Mouse (Mus musculus) G1E (cell line): ENCODE results near the gene Fbxl15. TPM values are rescaled to one million over a fixed set of nuclear protein-coding genes. Genes with fewer than 3 reads are reported as not detected.
A peak's percentile ranks its signal among the peaks of the same experiment; 100 is the strongest.

Source experiments
- ATAC-seq: 2 replicates; pipeline ENCODE4 v1.8.0; 2016; ENCODE audit warnings: mild to moderate bottlenecking; ENCODE audit not compliant: insufficient number of reproducible peaks, poor library complexity, low FRiP score, severe bottlenecking; ENCODE audit errors: extremely low read depth
- DNase-seq: peaks from one replicate; pipeline ENCODE4 v3.0.0; 2012; ENCODE audit warnings: low spot score
- H3K27me3 ChIP-seq: 2 replicates; pipeline ENCODE4 v1.6.1; 2012; ENCODE audit warnings: mild to moderate bottlenecking, low read length, inconsistent platforms; ENCODE audit not compliant: insufficient read depth
- H3K36me3 ChIP-seq: replicated peaks from 2 replicates; pipeline ENCODE3; 2012; ENCODE audit warnings: mild to moderate bottlenecking, inconsistent platforms
- H3K4me1 ChIP-seq: 2 replicates; pipeline ENCODE4 v1.6.1; 2012; ENCODE audit warnings: low read depth, low read length, inconsistent platforms, mixed read lengths; ENCODE audit not compliant: insufficient read depth
- H3K4me3 ChIP-seq: 2 replicates; pipeline ENCODE4 v1.5.1; 2012; ENCODE audit warnings: low read depth, mild to moderate bottlenecking, inconsistent platforms, low read length, moderate library complexity, mixed read lengths
- H3K9me3 ChIP-seq: replicated peaks from 2 replicates; pipeline ENCODE4 v1.6.1; 2012; ENCODE audit warnings: inconsistent platforms
- CTCF ChIP-seq: IDR thresholded peaks from 2 replicates; pipeline ENCODE4 v1.5.1; 2012; ENCODE audit warnings: low read depth, low read length, inconsistent platforms, mixed read lengths
- GATA1 ChIP-seq: IDR thresholded peaks from 2 replicates; pipeline ENCODE4 v1.6.1; 2012; ENCODE audit warnings: borderline replicate concordance, low read length, inconsistent platforms, mixed read lengths
- GATA2 ChIP-seq: IDR thresholded peaks from 2 replicates; pipeline ENCODE4 v1.6.1; 2012; ENCODE audit warnings: low read depth, low read length, inconsistent platforms, borderline replicate concordance
- POLR2AphosphoS5 ChIP-seq: IDR thresholded peaks from 2 replicates; pipeline ENCODE4 v1.6.1; 2012; ENCODE audit warnings: low read depth, low read length, inconsistent platforms; ENCODE audit not compliant: insufficient replicate concordance
- TAL1 ChIP-seq: conservative IDR thresholded peaks from 2 replicates; pipeline ENCODE4 v1.6.1; 2012; ENCODE audit warnings: low read depth, low read length, inconsistent platforms, mixed read lengths
- polyA plus RNA-seq: library from polyadenylated mRNA; stranded (reverse); fragments of >175 nt; gene quantifications from 2 replicates; pipeline ENCODE4 v1.2.3, GENCODE M21; 2012
- total RNA-seq, 2 experiments: library from RNA; stranded (forward) in 1 of 2; stranded (reverse) in 1 of 2; fragments of 200-1000 nt in 1 of 2; fragments of >200 nt in 1 of 2; fragmentation: Nextera tagmentation in 1 of 2; gene quantifications; 2 replicates each; pipeline ENCODE4 v1.2.3; 2014 to 2017

The Fbxl15 gene
- total and polyA plus RNA-seq, 3 experiments = 2.0 to 15.2 (median 2.5) TPM

DNA sequence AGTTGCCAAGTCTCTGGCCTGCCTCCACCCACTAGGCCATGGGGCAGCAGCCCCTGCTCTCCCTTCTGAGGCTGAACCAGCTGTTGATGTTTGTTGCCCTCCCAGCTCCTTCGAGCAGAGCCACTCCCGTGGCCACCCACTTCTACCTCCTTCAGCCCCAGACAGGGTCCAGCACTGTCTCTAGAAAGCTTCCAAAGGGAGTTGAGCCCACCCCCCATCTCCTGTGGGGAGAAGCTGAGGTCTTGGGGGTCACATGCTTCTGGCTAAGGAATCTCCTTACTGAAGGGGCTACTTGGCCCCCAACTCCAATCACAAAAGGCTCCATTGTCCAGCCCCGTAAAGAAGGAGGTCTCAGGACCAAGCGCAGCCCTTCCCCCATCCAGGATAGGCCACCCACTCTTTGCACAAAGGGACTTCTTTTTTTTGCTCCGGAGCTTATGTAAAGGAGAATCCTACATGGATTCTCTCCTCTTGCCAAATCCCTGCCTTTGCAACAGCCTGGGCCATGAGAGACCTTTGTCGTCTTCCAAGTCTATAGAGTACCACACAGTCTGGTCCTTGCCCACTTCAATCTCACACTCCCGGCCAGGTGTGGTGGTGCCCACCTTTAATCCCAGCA lies 4.8 kb downstream of the Fbxl15 start:
- Histone ChIP-seq H3K27me3 (no peaks in the 10 kb centered on the region), H3K4me1 (peaks cover 49% of the 10 kb centered on the region), H3K4me3 (no peak overlapping the region), H3K36me3 (peaks cover 71% of the 10 kb centered on the region), H3K9me3 (no peaks in the 10 kb centered on the region)
- ATAC-seq = no peak
- no peak for DNase-seq
- TF ChIP-seq GATA1 (no peak), TAL1 (no peak), POLR2AphosphoS5 (no peak), GATA2 (no peak), CTCF (no peak)

DNA sequence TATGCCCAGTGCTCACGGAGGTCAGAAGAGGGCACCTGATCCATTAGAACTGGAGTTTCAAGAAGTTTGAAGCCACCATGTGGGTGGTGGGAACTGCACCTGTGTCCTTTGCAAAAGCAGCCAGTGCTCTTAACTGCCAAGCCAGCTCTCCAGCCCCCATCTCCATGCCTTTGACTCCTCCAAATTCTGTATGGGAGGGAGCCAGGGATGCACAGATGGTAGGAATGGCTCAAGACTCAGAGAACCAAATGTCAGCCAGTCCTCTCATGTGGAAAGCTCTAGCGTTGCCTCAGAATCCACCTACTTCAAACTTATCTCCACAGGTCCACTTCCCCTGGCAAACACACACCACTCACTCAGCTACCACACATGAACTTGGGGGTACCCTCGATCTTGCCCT lies 5.9 kb downstream of the Fbxl15 start:
- no peaks in the 10 kb centered on the region for H3K9me3 ChIP-seq
- peaks cover 45% of the 10 kb centered on the region for H3K4me1 ChIP-seq
- H3K27me3 ChIP-seq = no peaks in the 10 kb centered on the region
- peaks cover 71% of the 10 kb centered on the region for H3K36me3 ChIP-seq
- no peak for ATAC-seq
- TF ChIP-seq TAL1 = no peak
- no peak for TF ChIP-seq GATA2
- TF ChIP-seq POLR2AphosphoS5 = no peak
- TF ChIP-seq GATA1 = no peak
- no peak for TF ChIP-seq CTCF
- no peak for DNase-seq
- no peak overlapping the region for H3K4me3 ChIP-seq

DNA sequence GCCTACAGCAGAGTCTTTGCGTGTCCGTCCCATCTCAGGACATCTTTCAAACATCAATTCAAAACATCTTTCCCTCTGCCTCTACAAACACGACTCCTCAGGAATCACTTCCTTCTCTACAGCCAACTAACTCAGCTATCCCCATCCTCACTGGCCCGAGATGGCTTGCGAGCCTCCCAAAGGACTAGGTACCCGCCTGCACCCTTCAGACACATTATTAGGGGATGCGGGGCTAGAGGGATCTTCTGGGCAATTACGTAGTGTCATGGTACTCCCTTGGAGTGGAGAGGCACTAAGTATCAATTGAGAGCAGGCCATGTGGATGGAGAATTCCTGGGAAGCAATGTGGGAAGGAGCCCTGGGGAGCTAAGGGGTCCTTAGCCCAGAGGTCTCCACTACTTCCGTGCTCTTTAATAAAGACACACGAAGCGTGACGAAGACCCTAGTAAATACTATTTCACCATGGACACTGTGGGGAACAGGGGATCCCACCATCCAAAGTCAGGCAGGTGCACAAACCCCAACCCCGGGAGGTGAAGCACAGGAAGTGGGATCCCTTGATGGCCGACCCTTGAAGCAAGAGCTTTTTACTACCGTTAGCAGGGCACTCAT lies 9.8 kb downstream of the Fbxl15 start:
- ATAC-seq (no peak), DNase-seq (no peak)
- Histone ChIP-seq H3K4me1 (peaks cover 50% of the 10 kb centered on the region), H3K9me3 (no peaks in the 10 kb centered on the region), H3K4me3 (peak overlapping the region; percentile 76), H3K36me3 (peaks cover 34% of the 10 kb centered on the region), H3K27me3 (no peaks in the 10 kb centered on the region)
- TF ChIP-seq POLR2AphosphoS5 (no peak), GATA1 (no peak), GATA2 (no peak), TAL1 (no peak), CTCF (no peak)

DNA sequence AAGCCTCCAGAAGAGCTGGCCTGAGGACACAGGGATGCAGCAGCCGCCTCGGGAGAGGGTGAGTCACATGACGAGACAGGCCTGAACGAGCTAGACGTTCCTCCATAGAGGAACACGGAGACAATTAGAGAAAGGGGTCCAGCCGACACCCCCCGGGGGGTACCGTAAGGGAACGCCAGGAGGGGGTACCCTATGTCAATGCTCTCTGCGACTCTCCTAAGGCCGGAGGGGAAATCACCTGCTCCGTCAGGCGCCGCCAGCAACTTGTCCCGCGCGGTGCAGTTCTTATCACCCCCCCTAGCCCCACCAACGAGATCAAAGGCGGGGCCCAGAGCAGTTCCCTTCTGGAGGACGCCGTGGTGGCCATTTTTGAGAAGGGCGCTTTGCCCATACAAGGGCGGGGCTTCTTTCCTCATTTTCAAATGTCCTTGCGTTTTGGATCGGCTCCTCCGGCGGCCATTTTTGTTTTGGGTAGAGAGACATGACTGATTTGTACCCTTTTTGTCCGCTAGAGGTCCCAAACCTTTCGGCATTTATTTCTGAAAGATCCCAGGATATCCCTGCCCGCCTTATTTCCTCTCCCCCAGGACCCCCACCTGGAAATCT lies 10.4 kb downstream of the Fbxl15 start, which contains the start of gene Cuedc2:
TSS of gene Cuedc2 (minus strand) at position 372 of the 606 bp plus-strand sequence.
- peak; percentile 65 for DNase-seq
- TF ChIP-seq GATA1 (no peak), GATA2 (no peak), CTCF (no peak), TAL1 (no peak), POLR2AphosphoS5 (no peak)
- Histone ChIP-seq H3K4me1 (peaks cover 51% of the 10 kb centered on the region), H3K9me3 (no peaks in the 10 kb centered on the region), H3K36me3 (peaks cover 30% of the 10 kb centered on the region), H3K27me3 (no peaks in the 10 kb centered on the region), H3K4me3 (peak within 1 kb of the TSS; percentile 76)
- ATAC-seq = peak; percentile 61

DNA sequence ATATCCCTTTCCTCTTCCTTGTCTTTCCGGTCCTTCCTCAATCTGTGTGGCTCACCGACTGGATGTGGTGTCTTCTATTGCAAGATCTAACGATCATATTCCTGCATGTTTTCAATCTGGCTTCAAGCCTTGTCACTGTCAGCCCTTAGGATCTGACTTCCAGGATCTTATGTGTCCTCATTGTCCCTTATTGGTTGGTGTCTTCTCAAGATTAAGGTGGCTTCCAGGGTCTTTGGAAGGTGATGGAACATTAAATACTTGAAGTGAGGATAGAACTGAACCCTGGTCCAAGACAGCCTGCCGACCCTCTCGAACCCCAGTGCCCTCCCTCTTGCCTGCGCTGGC lies 10.9 kb downstream of the Fbxl15 start:
- Histone ChIP-seq H3K27me3 (no peaks in the 10 kb centered on the region; the same call in 1 of the 2 replicates), H3K9me3 (no peaks in the 10 kb centered on the region), H3K4me1 (peaks cover 56% of the 10 kb centered on the region), H3K4me3 (peak overlapping the region; percentile 76; the same call in 1 of the 2 replicates), H3K36me3 (peaks cover 28% of the 10 kb centered on the region)
- no peak for TF ChIP-seq GATA1
- no peak for TF ChIP-seq CTCF
- TF ChIP-seq GATA2 = no peak
- TF ChIP-seq POLR2AphosphoS5 = no peak
- TF ChIP-seq TAL1 = no peak
- DNase-seq (no peak), ATAC-seq (no peak)
